19 mouse cellular contexts compared by ENCODE assay signal in the genomic region with DNA sequence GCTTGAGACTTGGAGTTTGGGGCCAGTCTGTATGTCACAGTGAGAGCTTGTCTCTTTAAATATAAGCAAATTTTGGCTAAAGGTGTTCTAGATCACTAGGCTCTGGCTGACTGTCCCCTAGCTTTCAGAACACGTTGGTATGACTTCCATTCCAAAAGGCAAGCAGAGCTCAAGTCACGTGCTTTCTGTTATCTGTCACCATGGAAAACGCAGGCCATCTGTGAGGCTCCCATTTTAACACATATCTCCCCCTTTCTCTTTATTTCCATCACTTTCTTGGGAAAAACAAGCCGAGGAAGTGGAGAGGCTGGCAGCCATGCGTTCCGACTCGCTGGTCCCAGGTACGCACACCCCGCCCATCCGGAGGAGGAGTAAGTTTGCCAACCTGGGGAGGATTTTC.
DNase-seq lines count a peak whose midpoint lies in the region; ATAC-seq lines count a peak whose summit lies in the region.
"Had no signal": no experiment of that assay in that cellular context is flagged by ENCODE, and none has a peak within 500 bp of the region (broad histone marks: within the 10 kb centered on the region; RNA-seq: fewer than 3 reads in every experiment).

No protein-coding gene starts in this region.

- H3K27me3 ChIP-seq in heart, embryonic 11.5 days (ENCODE audit: control insufficient read depth, insufficient read depth, low read length), result no peaks in the 10 kb centered on the region
- H3K27me3 ChIP-seq: embryonic facial prominence, embryonic 15.5 days; heart, embryonic 13.5 days; hindbrain, embryonic 15.5 days had no signal

- 72% methylated on average over 10 of the region's 10 CpGs for WGBS in heart, embryonic 11.5 days (ENCODE audit: insufficient replicate concordance)

- DNase-seq in heart, adult 11 months, result peak; percentile 78
- peak; percentile 38 to 55 for DNase-seq in left cerebral cortex, postnatal 14 days (ENCODE audit: low spot score in 2 of 2)
- no peak for DNase-seq in left cerebral cortex, adult 11 months (ENCODE audit: low spot score)
- DNase-seq in brain, adult 2 months (ENCODE audit: low read depth, low spot score), result peak; percentile 60
- DNase-seq in layer of hippocampus, adult 9-11 months, result peak; percentile 56
- DNase-seq in cerebellum, postnatal 14 days, result no peak
- DNase-seq: adrenal gland, postnatal 10 days; cerebellum, adult 18-20 months; cerebellum, adult 9-11 months; embryo, embryonic 11 days; gastrocnemius, postnatal 14 days; heart, postnatal 36 days had no signal

- H3K27ac ChIP-seq in heart, embryonic 11.5 days (ENCODE audit: low read depth, low read length), result no peak overlapping the region
- H3K27ac ChIP-seq: embryonic facial prominence, embryonic 15.5 days; forebrain, embryonic 10.5 days; heart, embryonic 13.5 days; hindbrain, embryonic 15.5 days had no signal

- intact Hi-C loops in left cerebral cortex, postnatal 14 days (cut with DNase I), result no loop called here

- H3K9ac ChIP-seq in heart, embryonic 11.5 days (ENCODE audit: low read depth, low read length), result no peak overlapping the region
- H3K9ac ChIP-seq: embryonic facial prominence, embryonic 15.5 days; heart, embryonic 13.5 days; hindbrain, embryonic 15.5 days had no signal

- H3K4me1 ChIP-seq in heart, embryonic 11.5 days (ENCODE audit: control insufficient read depth, insufficient read depth, low read length), result no peaks in the 10 kb centered on the region
- H3K4me1 ChIP-seq: hindbrain, embryonic 15.5 days had no signal

- no peaks in the 10 kb centered on the region for H3K9me3 ChIP-seq in heart, embryonic 11.5 days (replicated peaks; ENCODE audit: control insufficient read depth, low read length)
- H3K9me3 ChIP-seq: embryonic facial prominence, embryonic 15.5 days; forebrain, embryonic 10.5 days; hindbrain, embryonic 15.5 days had no signal

- H3K4me3 ChIP-seq in heart, embryonic 11.5 days (ENCODE audit: low read depth, low read length), result no peak overlapping the region
- H3K4me3 ChIP-seq: embryonic facial prominence, embryonic 15.5 days; erythroblast, embryonic 14.5 days; forebrain, embryonic 10.5 days; heart, embryonic 13.5 days; hindbrain, embryonic 15.5 days had no signal

- no peaks in the 10 kb centered on the region for H3K36me3 ChIP-seq in heart, embryonic 11.5 days (ENCODE audit: control insufficient read depth, insufficient read depth, low read length)
- H3K36me3 ChIP-seq: embryonic facial prominence, embryonic 15.5 days; forebrain, embryonic 10.5 days; heart, embryonic 13.5 days; hindbrain, embryonic 15.5 days had no signal

- no peak for ATAC-seq in heart, embryonic 11.5 days (replicated peaks; ENCODE audit: insufficient number of reproducible peaks, low FRiP score, low TSS enrichment)
- ATAC-seq: forebrain, embryonic 14.5 days had no signal

- H3K4me2 ChIP-seq in heart, embryonic 11.5 days, result no peak overlapping the region
- H3K4me2 ChIP-seq: embryonic facial prominence, embryonic 15.5 days; heart, embryonic 13.5 days; hindbrain, embryonic 15.5 days had no signal

Comparison
In these comparisons a context has a peak if more than half of its experiments do, and no peak if none do; other contexts are left out.
1. DNase-seq: peak in heart, adult 11 months (single experiment), left cerebral cortex, postnatal 14 days (2 of 2), brain, adult 2 months (single experiment) and layer of hippocampus, adult 9-11 months (single experiment); none in left cerebral cortex, adult 11 months (single experiment) and cerebellum, postnatal 14 days (0 of 2).